Mouse (Mus musculus) c-Kit-positive CD71-positive TER-119-positive erythroid progenitor cells, embryonic 14.5 days (primary cell): Measurements from ENCODE around the gene Hbb-bh2.
"Not testable (repeated sequence)": the region's sequence is repeated elsewhere in the genome, so short reads cannot be mapped to it uniquely, and the experiment has no call there.

ENCODE experiments used
- DNase-seq: peaks from one replicate; pipeline ENCODE4 v3.0.0-alpha.2; 2013; ENCODE audit warnings: low spot score

Gene Hbb-bh2

GRCm38 (mm10) chr7:103840268-103840667 is at the start of gene Hbb-bh2:
TSS of gene Hbb-bh2 (minus strand) at chr7:103840520.
- no peak for DNase-seq

- no peak for DNase-seq
Measured at GRCm38 (mm10) chr7:103886152-103886551, 45.8 kb upstream of the Hbb-bh2 start, which contains the start of gene Olfr66. TSS of gene Olfr66 (minus strand) at chr7:103886252.

- DNase-seq, result peak; percentile 85
Measured at GRCm38 (mm10) chr7:103877093-103877492, 36.8 kb upstream of the Hbb-bh2 start.

GRCm38 (mm10) chr7:103874451-103874850 is 34.1 kb upstream of the Hbb-bh2 start:
- DNase-seq, result no peak

- DNase-seq, result peak; percentile 81
Measured at GRCm38 (mm10) chr7:103873064-103873463, 32.7 kb upstream of the Hbb-bh2 start.

- peak; percentile 92 for DNase-seq
Measured at GRCm38 (mm10) chr7:103870667-103871066, 30.3 kb upstream of the Hbb-bh2 start.

GRCm38 (mm10) chr7:103865716-103866115 is 25.4 kb upstream of the Hbb-bh2 start:
- DNase-seq, result peak; percentile 89

- no peak for DNase-seq
Measured at GRCm38 (mm10) chr7:103861531-103861930, 21.2 kb upstream of the Hbb-bh2 start.

- DNase-seq, result peak; percentile 100
Measured at GRCm38 (mm10) chr7:103860855-103861254, 20.5 kb upstream of the Hbb-bh2 start.

- DNase-seq, result peak; percentile 93
Measured at GRCm38 (mm10) chr7:103859076-103859475, 18.8 kb upstream of the Hbb-bh2 start.

GRCm38 (mm10) chr7:103854669-103855068 is 14.3 kb upstream of the Hbb-bh2 start:
- DNase-seq, result no peak

- DNase-seq, result no peak
Measured at GRCm38 (mm10) chr7:103853090-103853489, 12.8 kb upstream of the Hbb-bh2 start, which contains the start of gene Hbb-y. TSS of gene Hbb-y (minus strand) at chr7:103853216.

GRCm38 (mm10) chr7:103844525-103845325 is 4.4 kb upstream of the Hbb-bh2 start:
- DNase-seq, result no peak

GRCm38 (mm10) chr7:103843034-103843433 is 2.7 kb upstream of the Hbb-bh2 start, which contains the start of gene Hbb-bh1:
TSS of gene Hbb-bh1 (minus strand) at chr7:103843164.
- DNase-seq, result no peak

- DNase-seq, result peak; percentile 94
Measured at GRCm38 (mm10) chr7:103827808-103828207, 12.5 kb downstream of the Hbb-bh2 start, which contains the start of gene Hbb-bs. TSS of gene Hbb-bs (minus strand) at chr7:103828096.

GRCm38 (mm10) chr7:103827139-103827538 is 13.2 kb downstream of the Hbb-bh2 start:
- not testable (repeated sequence) for DNase-seq

- peak; percentile 87 for DNase-seq
Measured at GRCm38 (mm10) chr7:103826255-103826887, 13.9 kb downstream of the Hbb-bh2 start.

GRCm38 (mm10) chr7:103825536-103826254 is 14.6 kb downstream of the Hbb-bh2 start:
- peak; percentile 84 for DNase-seq

GRCm38 (mm10) chr7:103824597-103824996 is 15.7 kb downstream of the Hbb-bh2 start:
- peak; percentile 60 for DNase-seq

GRCm38 (mm10) chr7:103815085-103815484 is 25.2 kb downstream of the Hbb-bh2 start:
- peak; percentile 42 for DNase-seq

- DNase-seq, result peak; percentile 92
Measured at GRCm38 (mm10) chr7:103813766-103814165, 26.6 kb downstream of the Hbb-bh2 start, which contains the start of gene Hbb-bt. TSS of gene Hbb-bt (minus strand) at chr7:103813996.

- not testable (repeated sequence) for DNase-seq
Measured at GRCm38 (mm10) chr7:103813152-103813551, 27.2 kb downstream of the Hbb-bh2 start.
